Mouse (Mus musculus) gastrocnemius, postnatal 4 days (tissue): ENCODE data around the gene Stpg3. TPM values are rescaled to one million over a fixed set of nuclear protein-coding genes. Genes with fewer than 3 reads are reported as not detected.
A peak's percentile ranks its signal among the peaks of the same experiment; 100 is the strongest.

Experiments
- DNase-seq, 2 experiments: peaks; one replicate each; pipeline ENCODE4 v3.0.0; 2021 to 2022; ENCODE audit warnings: low spot score in 2 of 2, mixed read lengths in 2 of 2
- total RNA-seq, 2 experiments: library from RNA; stranded (reverse); gene quantifications; 2 replicates each; pipeline ENCODE4 v1.2.3; 2021

Gene Stpg3
- total RNA-seq, 2 experiments from 2014 or later, result not detected

DNA sequence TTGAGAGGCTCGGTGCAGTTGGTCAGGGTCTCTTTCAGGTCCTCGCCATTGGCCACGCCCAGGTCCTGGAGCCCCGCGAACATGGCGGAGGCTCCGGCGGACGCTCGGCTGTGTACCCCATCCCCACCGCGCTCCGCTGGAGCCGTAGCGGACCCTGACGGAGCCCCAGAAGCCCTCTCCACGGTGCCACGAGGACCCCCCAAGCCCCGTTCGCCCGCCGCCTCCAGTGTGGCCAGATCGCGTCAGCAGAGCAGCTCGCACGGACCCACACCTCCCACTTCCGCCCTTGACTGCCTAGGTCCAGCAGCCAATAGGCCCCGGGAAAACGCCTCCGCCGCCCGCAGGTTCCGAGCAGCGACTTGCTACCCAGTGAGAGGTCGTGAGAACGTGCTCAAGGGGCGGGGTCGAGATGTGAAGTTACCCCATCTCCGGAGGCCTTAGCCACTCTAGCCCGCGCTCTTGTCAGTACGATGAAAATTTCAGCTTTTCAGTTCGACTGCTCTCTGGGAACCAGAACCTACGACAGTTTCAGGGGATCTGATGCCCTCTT is 3.2 kb downstream of the Stpg3 start, which contains the start of gene Nelfb:
Gene Nelfb, minus strand, starts transcription at position 369 of the 550 bp plus-strand sequence.
- peak; percentile 74 to 90 for DNase-seq

DNA sequence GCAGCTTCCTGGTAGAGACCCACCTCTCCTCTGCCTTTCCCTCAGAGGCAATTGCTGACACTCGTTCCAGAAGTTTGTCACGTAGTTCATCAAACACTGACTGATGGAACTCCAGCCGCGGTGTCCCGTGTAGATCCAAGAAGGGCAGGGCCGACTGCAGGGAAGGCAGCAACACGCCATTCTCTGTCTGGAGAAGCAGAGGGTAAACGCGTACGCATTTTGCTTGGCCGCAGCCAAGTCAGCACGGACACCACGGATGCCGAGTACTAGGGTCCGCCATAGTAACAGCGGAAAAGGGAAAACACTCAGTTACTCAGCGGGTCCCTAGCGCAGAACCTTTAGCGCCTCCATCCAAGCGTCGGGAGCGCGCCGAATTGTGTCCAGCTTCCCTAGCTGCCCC is 3.8 kb downstream of the Stpg3 start:
- DNase-seq, result no peak

DNA sequence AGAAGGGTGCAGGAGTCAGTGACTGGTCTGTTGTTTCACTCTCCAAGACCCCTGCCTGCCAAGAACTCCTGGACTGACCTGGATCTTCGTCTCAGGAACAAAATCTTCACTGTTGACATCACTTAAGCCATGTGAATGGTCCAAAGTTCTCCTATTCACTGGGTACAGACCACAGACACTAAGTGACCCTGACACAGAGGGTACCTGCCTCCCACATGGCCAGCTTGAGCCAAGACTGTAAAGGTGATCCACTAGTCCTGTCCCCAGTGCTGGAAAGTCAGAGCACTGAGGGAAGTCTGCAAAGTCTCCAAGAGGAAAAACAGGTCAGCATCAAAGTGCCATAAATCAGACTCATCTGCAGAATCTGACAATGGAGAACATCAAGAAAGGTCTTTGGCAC is 6.8 kb downstream of the Stpg3 start:
- no peak for DNase-seq

DNA sequence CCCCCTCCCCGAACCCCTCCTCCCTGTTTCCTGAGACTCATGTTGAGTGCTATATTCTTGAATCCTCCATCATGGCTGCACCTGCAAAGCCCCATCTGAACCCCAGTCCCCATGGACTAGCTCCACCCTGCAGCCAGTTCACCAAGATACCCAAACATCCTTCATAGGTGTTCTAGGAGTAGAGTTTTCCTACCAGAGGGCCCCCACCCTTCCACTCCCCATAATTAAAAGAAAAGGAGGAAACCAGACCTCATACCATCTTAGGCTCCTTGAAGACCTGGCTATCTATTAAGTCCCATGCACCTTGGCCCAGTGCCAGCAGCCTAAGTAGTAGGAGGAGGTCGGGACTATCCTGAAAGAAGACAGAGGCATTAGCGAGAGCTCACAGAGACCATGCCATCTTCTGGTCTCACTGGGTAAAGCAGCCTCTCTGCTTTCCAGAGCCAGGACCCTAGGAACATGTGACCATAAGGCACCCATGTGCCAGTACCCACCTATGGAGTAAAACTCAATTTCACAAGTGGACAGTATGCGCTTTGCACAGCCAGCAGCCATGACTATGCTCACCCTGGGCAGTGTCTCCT is 10.7 kb downstream of the Stpg3 start:
- no peak for DNase-seq

DNA sequence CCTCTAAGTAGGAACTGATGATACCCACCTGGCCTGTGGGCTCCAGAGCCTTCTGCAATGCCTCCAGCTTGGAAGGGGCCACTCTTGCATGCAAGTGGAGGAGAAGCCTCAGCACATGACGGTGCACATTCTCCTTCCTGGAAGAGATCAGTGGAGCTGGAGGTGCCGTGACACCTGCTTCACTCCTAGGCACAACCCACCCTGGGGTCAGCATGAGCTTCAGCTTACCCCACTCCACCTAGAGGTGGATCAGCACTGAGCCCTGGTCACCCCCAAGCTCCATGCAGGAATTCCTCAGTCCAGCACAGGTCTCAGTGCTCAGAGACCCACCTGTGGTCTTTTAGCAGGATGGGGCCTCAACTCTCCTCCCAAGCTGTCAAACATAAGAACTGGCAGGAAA is 13.8 kb downstream of the Stpg3 start:
- DNase-seq, result no peak

DNA sequence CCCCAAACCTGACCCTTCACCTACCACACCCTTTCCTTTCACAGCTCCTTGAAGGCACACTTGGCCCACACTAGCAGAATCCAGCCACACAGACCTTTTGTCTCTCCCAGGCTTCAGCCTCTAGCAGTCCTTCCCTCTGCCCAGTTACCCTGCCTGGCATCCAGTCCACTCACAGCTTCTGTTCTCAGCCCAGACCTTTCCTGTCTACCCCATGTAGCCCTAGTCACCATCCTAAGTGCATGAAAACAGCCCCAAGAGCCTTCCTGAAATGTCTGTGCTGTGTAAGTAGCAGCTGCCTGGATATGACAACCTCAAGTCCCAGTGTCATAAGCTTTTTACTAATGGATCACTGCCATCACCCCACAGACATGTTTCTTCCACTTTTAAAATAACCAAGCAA is 16.5 kb downstream of the Stpg3 start:
- no peak for DNase-seq

DNA sequence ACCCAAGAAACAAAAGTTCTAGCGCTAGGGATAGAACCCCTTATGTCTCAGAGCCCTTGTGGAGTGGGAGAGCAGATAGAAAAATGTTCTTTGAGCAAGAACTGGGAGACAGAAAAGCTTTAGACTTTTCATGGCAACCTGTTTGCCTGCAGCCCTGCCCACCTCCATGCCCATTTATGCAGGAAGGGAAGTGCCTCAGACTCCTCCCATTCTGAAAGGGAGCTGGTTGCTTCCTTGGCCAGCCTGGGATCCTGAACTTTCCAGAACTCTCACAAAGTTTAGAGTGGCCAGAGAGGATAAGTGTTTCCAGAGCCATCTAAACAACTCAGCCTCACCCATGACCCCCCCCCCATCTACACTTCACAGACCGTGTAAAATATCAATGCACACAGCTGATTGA is 17.2 kb downstream of the Stpg3 start:
- no peak for DNase-seq

DNA sequence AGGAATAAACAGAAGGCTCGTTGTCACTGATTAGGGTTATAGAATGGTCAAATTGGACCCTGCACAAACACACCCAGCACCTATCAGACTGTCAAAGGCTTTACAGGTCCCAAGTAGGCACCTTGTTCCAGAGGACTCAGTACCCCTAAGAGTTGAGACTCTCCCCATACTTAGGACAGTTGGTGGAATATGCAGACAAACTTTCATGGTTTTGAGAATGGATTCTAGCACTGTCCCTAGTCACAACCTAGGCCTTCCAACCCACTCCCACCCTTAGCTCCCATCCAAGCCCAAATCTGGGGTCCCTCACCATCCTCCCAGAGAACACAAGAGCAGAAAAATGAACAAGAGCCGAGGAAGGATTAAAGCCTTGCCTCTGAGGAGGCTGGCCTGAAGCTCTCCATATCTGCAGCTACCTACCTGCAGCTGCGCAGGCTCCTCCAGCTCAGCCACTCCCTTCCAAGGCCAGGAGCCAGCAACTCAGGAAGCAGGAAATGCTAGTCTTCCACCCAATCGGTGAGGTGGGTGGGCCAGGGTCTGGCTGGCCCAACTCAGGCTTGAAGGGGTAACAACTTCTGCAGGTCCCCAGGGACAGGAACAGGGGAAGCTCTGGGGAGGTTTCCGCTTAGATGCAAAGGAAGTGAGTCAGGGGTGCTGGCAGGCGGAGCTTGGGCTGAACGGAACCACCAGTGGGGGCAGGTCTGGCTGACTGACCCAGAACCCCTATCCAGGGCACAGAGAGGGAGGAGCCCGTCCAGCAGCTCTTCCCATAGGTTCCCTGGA is 18.1 kb downstream of the Stpg3 start, which contains the start of gene Tor4a:
Gene Tor4a, minus strand, starts transcription at position 715 of the 783 bp plus-strand sequence.
- peak in 1 of 2 experiments; percentile 40 for DNase-seq

DNA sequence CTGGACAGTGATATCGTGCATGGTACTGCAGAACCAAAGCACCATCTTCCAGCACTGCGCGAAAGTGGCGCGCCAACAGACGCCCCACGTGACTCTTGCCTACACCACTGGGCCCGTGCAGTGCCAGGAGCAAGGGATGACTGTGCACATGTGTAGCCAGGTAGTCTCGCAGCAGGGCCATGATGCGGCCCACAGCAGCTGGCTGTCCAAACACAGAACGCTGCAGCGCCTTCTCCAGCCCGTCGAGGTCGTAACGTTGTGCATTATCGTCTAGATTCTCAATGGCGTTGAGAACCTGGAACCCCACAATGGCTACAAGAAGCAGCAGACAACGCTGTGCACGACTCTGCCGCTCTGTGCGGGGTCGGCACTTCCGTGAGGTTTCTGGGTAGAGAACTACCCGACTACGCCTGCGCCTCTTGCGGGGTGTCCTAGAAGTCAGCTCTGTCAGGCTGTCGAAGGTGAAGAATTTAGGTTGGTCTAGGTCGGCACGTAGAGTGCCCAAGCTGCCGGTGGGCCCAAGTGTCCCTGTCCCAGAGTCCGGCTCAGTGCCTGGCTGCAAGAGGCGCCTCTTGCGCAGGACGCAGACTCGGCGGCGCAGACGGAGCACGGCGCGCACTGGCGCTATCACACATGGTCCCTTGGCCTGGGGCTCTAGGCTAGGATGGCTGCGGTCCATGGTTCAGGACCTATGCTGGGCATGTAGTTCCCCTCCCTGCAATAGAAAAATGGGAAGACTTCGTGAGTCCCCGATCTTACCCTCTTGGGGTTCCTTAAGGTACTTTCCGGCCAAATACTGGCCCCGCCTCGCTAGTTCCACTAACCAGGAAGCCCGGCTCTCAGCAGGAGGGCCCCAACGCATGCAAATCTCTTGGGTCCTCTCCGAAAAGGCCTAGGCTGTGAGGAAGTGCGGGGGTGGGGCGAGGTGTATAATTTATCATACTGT is 19.0 kb downstream of the Stpg3 start:
- DNase-seq, result peak in 1 of 2 experiments; percentile 38

DNA sequence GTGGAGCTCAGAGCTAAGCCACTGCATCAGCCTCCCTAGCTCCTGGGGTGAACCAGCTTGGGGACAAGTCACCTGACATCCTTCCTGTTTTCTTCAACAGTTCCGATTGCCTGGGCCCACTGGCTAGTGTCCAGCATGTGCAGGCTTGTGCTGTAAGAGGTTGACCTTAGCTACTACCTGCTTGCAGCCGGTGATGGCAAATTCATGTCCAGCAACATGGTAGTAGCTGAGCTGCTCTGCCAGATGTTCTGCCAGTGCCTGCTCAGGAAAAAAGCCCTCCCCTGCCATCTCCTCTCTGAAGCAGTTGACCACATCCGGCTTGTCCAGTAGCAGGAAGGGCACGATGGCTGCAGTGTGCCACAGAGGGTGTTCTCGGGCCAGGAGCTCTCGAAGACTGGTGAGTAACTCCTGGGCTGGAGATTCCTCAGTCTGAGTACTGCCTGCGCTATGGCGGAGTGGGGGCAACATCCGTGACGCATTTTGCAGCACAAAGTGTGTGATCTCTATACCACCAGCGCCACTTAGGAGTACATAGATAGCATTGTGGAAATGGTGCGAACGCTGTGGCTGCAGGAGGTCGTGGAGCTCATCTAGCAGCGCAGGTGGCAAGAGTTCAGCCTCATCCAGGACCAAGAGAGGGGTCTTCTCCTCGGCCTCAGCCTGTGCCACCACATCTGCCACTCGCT is 19.8 kb downstream of the Stpg3 start:
- no peak for DNase-seq

DNA sequence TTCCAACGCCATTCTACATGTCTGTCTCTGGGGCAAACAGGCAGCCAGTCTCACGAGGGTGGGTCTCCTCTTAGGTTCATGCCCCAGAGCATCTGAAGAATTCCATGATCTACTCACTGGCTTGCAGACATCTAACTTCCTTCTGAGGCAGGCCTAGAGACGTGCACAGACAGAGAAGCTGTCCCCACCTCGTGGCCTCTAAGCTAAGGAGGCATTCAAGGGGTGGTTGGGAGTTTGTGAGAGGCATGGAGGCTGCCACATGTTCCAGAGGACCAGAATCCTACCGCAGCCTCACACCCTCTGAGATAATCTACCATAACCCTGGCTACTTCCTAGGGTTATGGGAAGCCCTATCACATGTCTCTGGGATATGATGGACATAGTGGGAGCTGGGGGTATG is 20.4 kb downstream of the Stpg3 start:
- DNase-seq, result no peak

DNA sequence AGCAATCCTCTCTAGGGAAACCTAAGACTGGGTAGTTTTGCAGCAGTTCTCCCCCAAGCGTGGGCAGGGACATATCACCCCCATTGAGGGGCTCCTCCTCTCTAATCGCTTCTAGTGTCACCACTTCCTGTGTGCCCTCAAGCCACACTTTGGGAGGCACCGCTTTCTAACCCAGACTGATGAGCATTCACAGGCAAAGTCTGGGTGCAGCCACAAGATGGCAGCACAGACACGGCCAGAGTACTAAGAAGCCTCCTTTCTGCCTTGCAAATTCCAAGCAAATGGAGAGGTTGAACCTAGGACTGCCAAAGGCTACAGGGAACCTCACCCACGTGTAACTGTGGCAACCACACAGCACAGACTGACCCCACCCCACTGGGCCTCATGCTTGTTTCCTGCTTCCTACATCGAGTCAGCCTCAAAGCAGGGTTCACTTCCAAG is 21.1 kb downstream of the Stpg3 start:
- peak in 1 of 2 experiments; percentile 77 for DNase-seq

DNA sequence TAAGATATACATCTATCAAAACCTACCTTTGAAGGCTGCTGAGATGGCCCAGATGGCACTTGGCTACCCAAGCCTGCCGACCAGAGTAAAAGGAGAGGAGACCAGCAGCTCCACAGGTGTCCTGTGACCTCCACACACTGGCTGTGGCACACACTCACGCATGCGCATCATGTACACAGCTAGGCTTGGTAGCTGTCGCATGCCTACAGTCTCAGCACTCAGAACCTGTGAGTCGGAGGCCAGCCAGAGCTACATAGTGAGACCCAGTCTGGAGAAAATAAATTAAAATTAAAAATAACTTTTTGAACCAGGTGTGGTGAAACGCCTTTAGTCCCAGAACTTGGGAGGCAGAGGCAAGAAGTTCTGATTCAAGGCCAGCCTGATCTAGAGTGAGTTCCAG is 26.6 kb downstream of the Stpg3 start:
- DNase-seq, result no peak

DNA sequence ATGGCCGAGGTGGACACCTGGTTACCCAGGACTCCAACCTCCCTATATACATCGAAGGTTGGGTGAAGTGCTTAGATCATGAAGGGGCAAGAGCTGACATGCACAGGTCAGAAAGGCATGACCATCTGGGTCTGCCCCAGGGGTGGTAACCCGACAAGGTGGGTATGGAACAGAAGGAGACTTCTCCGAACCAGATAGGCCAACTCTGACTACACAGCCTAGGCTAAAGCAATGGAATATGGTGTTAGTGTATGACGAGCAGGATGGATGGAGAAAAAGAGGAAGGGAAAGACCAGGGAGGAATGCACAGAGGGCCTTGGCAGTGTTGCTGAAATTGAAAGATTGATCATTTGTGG is 27.9 kb downstream of the Stpg3 start:
- DNase-seq, result no peak

DNA sequence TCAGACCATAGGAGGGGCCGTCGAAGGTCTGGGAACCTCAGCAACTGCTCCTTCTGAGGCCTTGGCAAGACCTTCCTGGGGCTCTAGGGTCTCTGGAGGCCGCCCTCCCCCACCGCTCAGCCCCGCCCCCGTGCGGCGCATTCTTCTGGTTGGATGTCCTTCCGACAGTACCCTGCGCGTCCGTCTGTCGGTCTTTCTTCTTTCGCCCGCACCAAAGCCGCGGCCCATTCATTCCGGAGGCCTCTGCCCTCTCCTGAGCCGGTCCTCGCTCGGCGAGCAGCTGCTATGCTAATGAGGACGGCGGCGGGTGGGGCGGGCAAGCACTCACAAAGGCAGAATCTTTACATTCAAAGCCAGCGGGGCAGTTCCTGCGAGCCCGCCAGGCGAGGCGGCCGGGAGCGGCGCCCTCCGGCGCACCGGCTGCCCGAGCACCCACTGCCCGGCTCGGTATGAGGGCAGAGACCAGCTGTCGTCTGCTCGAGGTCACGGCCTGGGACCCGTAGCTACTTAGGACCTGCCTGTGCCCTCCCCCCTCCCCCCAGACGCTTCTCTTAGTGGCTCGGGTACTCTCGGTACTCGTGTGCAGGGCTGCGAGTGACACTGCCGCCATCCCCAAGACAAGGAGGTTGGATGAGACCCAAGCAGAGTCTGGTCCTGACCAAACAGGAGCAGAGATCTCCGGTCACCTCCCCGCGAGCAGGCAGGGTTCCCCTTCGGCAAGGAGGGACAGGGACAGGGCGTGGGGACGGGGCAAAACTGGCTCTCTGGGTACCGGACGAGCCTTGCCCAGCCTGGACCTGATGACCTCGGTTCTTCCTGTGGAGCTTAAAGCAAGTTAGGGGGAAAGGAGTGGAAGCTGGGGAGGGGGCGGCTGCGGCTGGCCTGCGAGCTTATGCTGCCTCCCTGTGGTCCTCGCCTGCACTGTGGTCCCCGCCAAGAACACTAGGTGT is 28.5 kb downstream of the Stpg3 start:
- peak in 1 of 2 experiments; percentile 53 for DNase-seq

DNA sequence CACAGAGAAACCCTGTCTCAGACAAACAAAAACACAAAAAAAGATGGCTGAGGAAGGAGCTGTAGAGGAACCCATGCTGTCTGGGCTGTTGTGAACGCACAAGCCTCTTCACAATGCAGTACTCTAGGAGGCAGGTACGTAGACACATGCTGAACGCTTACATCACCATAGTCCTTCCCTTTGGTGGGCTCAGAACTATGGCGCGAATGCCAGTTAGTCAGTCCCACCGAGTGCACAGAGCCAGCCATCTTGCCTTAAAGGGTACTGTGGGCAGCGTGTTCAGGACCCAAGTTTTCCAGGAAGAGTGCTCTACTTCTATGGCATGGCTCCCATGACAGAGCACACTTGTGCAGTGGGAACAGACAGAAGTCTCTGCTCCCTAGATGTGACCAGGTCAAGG is 29.9 kb downstream of the Stpg3 start:
- no peak for DNase-seq

DNA sequence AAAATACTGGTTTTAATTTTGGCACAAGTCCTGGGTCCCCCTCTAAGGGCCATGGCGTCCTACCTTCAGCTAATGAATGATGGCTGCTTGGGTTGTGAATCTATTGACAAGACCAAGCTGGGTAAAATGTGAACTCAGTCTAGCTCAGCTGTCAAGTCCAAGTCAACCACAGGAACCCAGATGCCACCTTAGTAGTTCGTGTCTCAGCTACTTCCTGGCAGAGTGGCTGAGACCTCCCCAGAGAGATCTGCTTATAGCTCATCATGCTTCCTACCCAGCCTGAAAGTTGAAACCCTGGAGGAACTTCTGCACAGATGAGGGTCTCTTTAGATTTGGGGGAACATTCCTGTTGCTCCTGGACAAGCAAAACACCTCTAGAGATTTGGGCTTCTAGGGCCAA is 31.1 kb downstream of the Stpg3 start:
- no peak for DNase-seq

DNA sequence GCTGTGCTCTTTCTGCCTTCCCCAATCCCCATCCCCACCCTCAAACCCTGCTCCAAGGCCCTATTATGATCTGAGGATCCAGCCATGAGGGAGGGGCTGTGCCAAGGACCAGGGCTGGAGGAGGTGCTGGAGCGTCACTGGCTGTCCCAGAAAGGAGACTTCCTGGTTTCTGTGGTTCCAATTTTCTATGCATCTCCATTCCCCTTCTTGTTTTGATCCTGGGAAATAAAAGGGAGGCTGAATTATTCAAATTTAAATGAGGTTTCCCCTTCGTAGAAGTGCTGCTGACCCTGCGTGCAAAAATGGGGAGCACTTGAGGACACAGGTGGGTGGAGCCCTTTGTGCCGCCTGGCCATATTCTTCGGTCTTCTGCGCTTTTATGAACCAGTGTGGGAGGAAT is 31.8 kb downstream of the Stpg3 start:
- DNase-seq, result no peak

DNA sequence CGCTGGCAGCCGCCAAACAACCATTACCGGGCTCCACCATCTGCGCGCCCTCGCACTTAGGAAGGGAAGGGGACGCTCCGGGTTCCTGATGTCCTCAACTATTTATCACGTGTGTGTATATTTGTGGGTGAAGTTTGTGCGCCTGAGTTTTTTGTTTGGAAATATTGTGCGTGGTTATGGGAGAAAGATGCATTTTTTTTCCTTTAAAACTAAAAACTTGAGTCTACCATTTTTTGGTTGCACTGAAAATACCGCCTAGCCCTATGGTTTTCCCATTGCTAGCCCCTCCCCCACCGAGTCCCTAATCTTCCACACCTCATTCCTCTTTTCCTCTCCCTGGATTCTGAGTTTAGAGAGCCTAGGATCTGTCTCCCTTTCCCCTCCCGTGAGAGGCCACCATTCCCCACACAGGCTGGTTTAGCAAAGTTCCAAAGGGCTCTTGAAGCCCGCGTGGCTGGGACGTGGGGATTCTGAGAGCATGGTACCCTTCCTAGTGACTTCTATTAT is 32.5 kb downstream of the Stpg3 start:
- peak in 1 of 2 experiments; percentile 26 for DNase-seq
